Mouse (Mus musculus) C2C12 (cell line): ENCODE data around the gene Gls. TPM values are rescaled to one million over a fixed set of nuclear protein-coding genes. Genes with fewer than 3 reads are reported as not detected.

Experiments used
- H3K27me3 ChIP-seq: one replicate; pipeline ENCODE4 v1.6.1; 2011; ENCODE audit not compliant: control insufficient read depth, insufficient read depth, insufficient read length
- H3K36me3 ChIP-seq: one replicate; pipeline ENCODE4 v1.6.1; 2011; ENCODE audit not compliant: control insufficient read depth, insufficient read depth
- H3K4me3 ChIP-seq: one replicate; pipeline ENCODE4 v1.5.1; 2011; ENCODE audit warnings: mild to moderate bottlenecking, control low read depth; ENCODE audit not compliant: poor library complexity, insufficient read depth, severe bottlenecking
- H3K79me2 ChIP-seq: one replicate; pipeline ENCODE4 v1.6.1; 2011; ENCODE audit not compliant: control insufficient read depth, insufficient read depth
- H3K79me3 ChIP-seq: one replicate; pipeline ENCODE4 v1.6.1; 2011; ENCODE audit warnings: low read depth, control low read depth
- H3ac ChIP-seq: one replicate; pipeline ENCODE3; 2011; ENCODE audit warnings: low read depth; ENCODE audit not compliant: control insufficient read depth, insufficient read length
- CEBPB ChIP-seq: IDR thresholded peaks from one replicate; pipeline ENCODE4 v1.6.1; 2011; ENCODE audit warnings: low read depth, mild to moderate bottlenecking, control low read depth, moderate library complexity
- CTCF ChIP-seq: IDR thresholded peaks from one replicate; pipeline ENCODE4 v1.5.1; 2011; ENCODE audit not compliant: control insufficient read depth, insufficient read depth, insufficient read length
- FOSL1 ChIP-seq: IDR thresholded peaks from one replicate; pipeline ENCODE4 v1.8.0; 2011; ENCODE audit warnings: mild to moderate bottlenecking, low read length; ENCODE audit not compliant: poor library complexity, insufficient read depth, severe bottlenecking
- MAX ChIP-seq: IDR thresholded peaks from one replicate; pipeline ENCODE4 v1.6.1; 2011; ENCODE audit warnings: mild to moderate bottlenecking, control low read depth
- MYOD1 ChIP-seq: IDR thresholded peaks from one replicate; pipeline ENCODE4 v1.6.1; 2011; ENCODE audit warnings: low read depth; ENCODE audit not compliant: control insufficient read depth, insufficient read length
- MYOG ChIP-seq: IDR thresholded peaks from one replicate; pipeline ENCODE4 v1.6.1; 2011; ENCODE audit not compliant: control insufficient read depth, insufficient read length; ENCODE audit errors: extremely low read depth
- USF1 ChIP-seq: IDR thresholded peaks from one replicate; pipeline ENCODE4 v1.6.1; 2011; ENCODE audit warnings: low read depth, mild to moderate bottlenecking, control low read depth, moderate library complexity
- polyA plus RNA-seq: library from polyadenylated mRNA; unstranded; fragments of >200 nt; fragmentation: generic; extraction: Trizol; gene quantifications from one replicate; pipeline ENCODE4 v1.2.1, GENCODE M21; 2012; ENCODE audit warnings: missing spikeins

Gene Gls
- polyA plus RNA-seq, 1 experiment = 22.0 TPM

DNA sequence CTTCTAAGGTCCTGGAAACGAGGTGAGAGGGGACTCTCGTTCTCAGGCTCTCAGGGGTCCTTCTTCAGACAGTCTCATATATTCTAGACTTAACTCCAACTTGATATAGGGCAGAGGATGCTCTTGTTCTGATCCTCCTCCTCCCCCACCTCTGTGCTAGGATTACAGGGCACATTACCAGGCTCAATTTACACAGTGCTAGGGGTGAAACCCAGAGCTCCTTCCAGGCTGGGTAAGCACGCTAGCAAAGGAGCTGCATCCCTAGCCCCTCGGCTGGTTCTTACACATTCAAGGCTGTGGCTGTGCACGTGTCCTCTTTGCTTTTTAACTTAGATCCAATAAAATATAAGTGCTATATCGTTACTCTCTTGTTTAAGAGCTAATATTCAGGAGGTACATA, 20.4 kb upstream of the Gls start:
- H3K4me3 ChIP-seq = no peak overlapping the region
- TF ChIP-seq CTCF (no peak), CEBPB (no peak), FOSL1 (no peak), MYOD1 (no peak), MAX (no peak), USF1 (no peak), MYOG (no peak)
- H3K27me3 ChIP-seq = no peaks in the 10 kb centered on the region
- no peaks in the 10 kb centered on the region for H3K79me3 ChIP-seq
- no peaks in the 10 kb centered on the region for H3K36me3 ChIP-seq
- no peaks in the 10 kb centered on the region for H3K79me2 ChIP-seq
- H3ac ChIP-seq = no peak overlapping the region

GRCm38 (mm10) chr1:52252447-52252846, 19.4 kb upstream of the Gls start:
- Histone ChIP-seq H3K79me2 (no peaks in the 10 kb centered on the region), H3K4me3 (no peak overlapping the region), H3ac (no peak overlapping the region), H3K36me3 (no peaks in the 10 kb centered on the region), H3K27me3 (no peaks in the 10 kb centered on the region), H3K79me3 (no peaks in the 10 kb centered on the region)
- TF ChIP-seq FOSL1 (no peak), MYOG (no peak), CTCF (no peak), CEBPB (no peak), MAX (no peak), MYOD1 (no peak), USF1 (no peak)

- no peaks in the 10 kb centered on the region for H3K79me2 ChIP-seq
Measured at GRCm38 (mm10) chr1:52251038-52251735, 18.2 kb upstream of the Gls start.

DNA sequence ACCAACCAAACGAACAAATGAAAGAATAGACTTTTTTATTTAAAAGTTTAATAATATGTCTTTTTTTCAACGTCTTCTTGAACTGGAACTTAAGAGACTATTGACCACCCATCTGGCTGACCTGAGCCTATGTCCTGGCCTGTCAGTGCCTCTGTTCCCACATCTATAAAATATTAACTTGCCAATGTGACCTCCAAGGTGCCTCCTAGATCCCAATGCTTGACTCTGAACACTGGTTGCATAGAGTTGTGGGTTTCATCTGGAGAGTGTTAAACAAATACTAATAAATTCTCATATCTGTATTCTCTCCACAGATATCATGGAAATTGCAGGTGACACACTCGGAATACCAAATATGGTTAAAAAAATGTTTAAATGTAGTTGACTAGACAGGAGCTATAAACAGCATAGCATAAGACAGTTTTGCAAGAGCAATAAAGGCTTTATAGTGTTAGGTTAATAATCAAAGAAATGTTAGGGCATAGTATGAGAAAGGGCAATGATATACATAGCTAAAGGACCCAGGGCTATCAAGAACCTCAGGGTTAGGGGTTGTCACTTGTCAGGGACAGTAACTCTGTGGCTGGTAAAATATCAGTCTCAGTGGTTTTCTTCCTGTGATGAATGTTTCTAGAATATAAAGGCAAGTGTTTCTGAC, 16.0 kb upstream of the Gls start:
- Histone ChIP-seq H3K4me3 (no peak overlapping the region), H3K79me2 (no peaks in the 10 kb centered on the region), H3K36me3 (no peaks in the 10 kb centered on the region), H3ac (no peak overlapping the region), H3K27me3 (no peaks in the 10 kb centered on the region), H3K79me3 (no peaks in the 10 kb centered on the region)
- no peak for TF ChIP-seq FOSL1

More at GRCm38 (mm10) chr1:52251038-52251735, 18.2 kb upstream of the Gls start:
- H3K4me3 ChIP-seq = no peak overlapping the region
- TF ChIP-seq MYOD1 (no peak), MAX (no peak), FOSL1 (no peak), CEBPB (no peak), MYOG (no peak), USF1 (no peak)
- H3K27me3 ChIP-seq = no peaks in the 10 kb centered on the region
- no peaks in the 10 kb centered on the region for H3K36me3 ChIP-seq
- no peak overlapping the region for H3ac ChIP-seq
- H3K79me3 ChIP-seq = no peaks in the 10 kb centered on the region

GRCm38 (mm10) chr1:52242270-52242669, 9.2 kb upstream of the Gls start:
- H3ac ChIP-seq = no peak overlapping the region
- H3K27me3 ChIP-seq = no peaks in the 10 kb centered on the region
- TF ChIP-seq FOSL1 = no peak
- no peak for TF ChIP-seq CEBPB
- TF ChIP-seq CTCF = no peak
- no peak for TF ChIP-seq MYOD1
- no peak for TF ChIP-seq USF1
- TF ChIP-seq MYOG = no peak
- no peak for TF ChIP-seq MAX
- H3K4me3 ChIP-seq = no peak overlapping the region
- no peaks in the 10 kb centered on the region for H3K79me2 ChIP-seq
- no peaks in the 10 kb centered on the region for H3K36me3 ChIP-seq
- H3K79me3 ChIP-seq = no peaks in the 10 kb centered on the region

DNA sequence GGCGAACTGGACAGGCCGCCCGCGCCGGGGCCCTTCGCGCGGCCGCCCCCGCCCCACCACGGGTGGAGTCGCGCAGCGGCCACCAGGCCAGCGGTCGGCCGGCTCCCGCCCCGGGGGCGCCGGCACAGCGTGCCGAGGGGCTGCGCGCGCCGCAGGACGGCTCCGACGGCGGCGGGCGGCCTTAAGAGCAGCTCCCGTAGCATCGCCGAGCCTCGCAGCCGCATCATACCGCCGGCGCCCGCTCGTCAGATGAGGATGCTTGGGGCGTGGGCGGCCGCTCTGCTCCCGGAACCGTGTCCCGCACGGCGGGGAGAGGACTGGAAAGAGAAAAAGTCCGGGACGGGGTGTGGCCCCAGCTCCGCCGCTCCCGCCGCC, 279 bp downstream of the Gls start:
- H3K36me3 ChIP-seq = no peaks in the 10 kb centered on the region

More for the DNA sequence above, 279 bp downstream of the Gls start:
- peaks cover 52% of the 10 kb centered on the region for H3K79me2 ChIP-seq
- H3K79me3 ChIP-seq = peaks cover 46% of the 10 kb centered on the region
- TF ChIP-seq CEBPB (no peak), MYOD1 (no peak), MAX (no peak), FOSL1 (no peak), CTCF (no peak), MYOG (no peak), USF1 (no peak)
- H3K4me3 ChIP-seq = peak overlapping the region; percentile 78
- peak overlapping the region; percentile 98 for H3ac ChIP-seq
- no peaks in the 10 kb centered on the region for H3K27me3 ChIP-seq
